Mouse (Mus musculus) neutrophil, adult 5-6 weeks (primary cell): ENCODE data around the gene Zp1. TPM values are rescaled to one million over a fixed set of nuclear protein-coding genes. Genes with fewer than 3 reads are reported as not detected.

ENCODE experiments used
- ATAC-seq: fragments of 151-379, 151-347 bp; 2 replicates; pipeline ENCODE4 v1.8.0; 2017; ENCODE audit warnings: mild to moderate bottlenecking, moderate TSS enrichment; ENCODE audit not compliant: insufficient number of reproducible peaks, poor library complexity, low FRiP score, severe bottlenecking; ENCODE audit errors: extremely low read depth
- total RNA-seq: library from RNA; stranded (forward); fragments of 200-1000 nt; gene quantifications from 2 replicates; pipeline ENCODE4 v1.2.3, GENCODE M21; 2017

Zp1 gene
- total RNA-seq, 1 experiment from 2014 or later, result not detected

GRCm38 (mm10) chr19:10881426-10882154, 38.8 kb downstream of the Zp1 start, which contains the start of gene Tmem109:
Gene Tmem109, minus strand, starts transcription at chr19:10882001.
- peak; percentile 53 for ATAC-seq

- no peak for ATAC-seq
Observed at GRCm38 (mm10) chr19:10880975-10881425, 39.4 kb downstream of the Zp1 start.

- ATAC-seq, result peak; percentile 96
Observed at GRCm38 (mm10) chr19:10880085-10880974, 40.1 kb downstream of the Zp1 start.

GRCm38 (mm10) chr19:10878201-10878837, 42.1 kb downstream of the Zp1 start:
- ATAC-seq, result no peak

GRCm38 (mm10) chr19:10871328-10871961, 49.0 kb downstream of the Zp1 start:
- ATAC-seq, result no peak

GRCm38 (mm10) chr19:10870676-10871075, 49.8 kb downstream of the Zp1 start:
- no peak for ATAC-seq

- ATAC-seq, result no peak
Observed at GRCm38 (mm10) chr19:10869886-10870527, 50.4 kb downstream of the Zp1 start, which contains the start of gene Tmem132a. Gene Tmem132a, minus strand, starts transcription at chr19:10869940.

- no peak for ATAC-seq
Observed at GRCm38 (mm10) chr19:10869241-10869885, 51.1 kb downstream of the Zp1 start.

GRCm38 (mm10) chr19:10868623-10869141, 51.8 kb downstream of the Zp1 start:
- ATAC-seq, result no peak

GRCm38 (mm10) chr19:10867946-10868622, 52.3 kb downstream of the Zp1 start:
- no peak for ATAC-seq

- no peak for ATAC-seq
Observed at GRCm38 (mm10) chr19:10866351-10866750, 54.1 kb downstream of the Zp1 start.

Other genes starting within 250 kb of the Zp1 start
- not detected in 2 replicates for gene Pga5, start 242.6 kb downstream of the Zp1 start, total RNA-seq
- gene Vps37c, start 231.9 kb downstream of the Zp1 start, total RNA-seq, result 21.0 and 25.6 TPM in 2 replicates
- 16.7 and 18.7 TPM in 2 replicates for gene Cd5, start 181.6 kb downstream of the Zp1 start, total RNA-seq
- 10.7 and 11.2 TPM in 2 replicates for gene Cd6, start 90.6 kb downstream of the Zp1 start, total RNA-seq
- gene Slc15a3, start 80.9 kb downstream of the Zp1 start, total RNA-seq, result 54.1 and 61.9 TPM in 2 replicates
- 1.5 and 2.1 TPM in 2 replicates for gene Tmem132a, start 50.7 kb downstream of the Zp1 start, total RNA-seq
- gene Tmem109, start 38.6 kb downstream of the Zp1 start, total RNA-seq, result 11.5 and 17.2 TPM in 2 replicates
- 32.0 and 58.0 TPM in 2 replicates for gene Prpf19, start 25.4 kb downstream of the Zp1 start, total RNA-seq
- gene Ptgdr2, start 16.5 kb upstream of the Zp1 start, total RNA-seq, result 0.23 and 0.74 TPM in 2 replicates
- gene Ccdc86, start 28.6 kb upstream of the Zp1 start, total RNA-seq, result 11.7 and 14.3 TPM in 2 replicates
- not detected in 2 replicates for gene Ms4a10, start 54.0 kb upstream of the Zp1 start, total RNA-seq
- not detected in 2 replicates for gene Ms4a15, start 72.6 kb upstream of the Zp1 start, total RNA-seq
- gene Ms4a18, start 97.4 kb upstream of the Zp1 start, total RNA-seq, result not detected in 2 replicates
- gene Ms4a8a, start 160.5 kb upstream of the Zp1 start, total RNA-seq, result 1.4 and 3.6 TPM in 2 replicates
- not detected in 2 replicates for gene 1700017D01Rik, start 210.2 kb upstream of the Zp1 start, total RNA-seq
- gene 1700025F22Rik, start 244.7 kb upstream of the Zp1 start, total RNA-seq, result not detected in 2 replicates